Mouse (Mus musculus) brain, embryonic 14.5 days (tissue): ENCODE results near the gene Itpripl1. TPM values are rescaled to one million over a fixed set of nuclear protein-coding genes. Genes with fewer than 3 reads are reported as not detected.

Experiments
- DNase-seq: peaks from one replicate; pipeline ENCODE4 v3.0.0-alpha.2; 2011; ENCODE audit warnings: low read depth
- CTCF ChIP-seq: fragments of 200-500 bp; IDR thresholded peaks from 2 replicates; pipeline ENCODE4 v1.5.1; 2012; ENCODE audit warnings: inconsistent platforms, mild to moderate bottlenecking, moderate library complexity, borderline replicate concordance; ENCODE audit not compliant: insufficient read depth, insufficient read length; ENCODE audit errors: extremely low read depth
- POLR2A ChIP-seq: fragments of 200-500 bp; IDR thresholded peaks from 2 replicates; pipeline ENCODE4 v1.6.1; 2012; ENCODE audit warnings: mild to moderate bottlenecking, inconsistent platforms, borderline replicate concordance; ENCODE audit not compliant: poor library complexity, insufficient read depth, insufficient read length, severe bottlenecking; ENCODE audit errors: extremely low read depth
- polyA plus RNA-seq: library from polyadenylated mRNA; depleted of rRNA; stranded (reverse); fragments of >200 nt; gene quantifications from 2 replicates; pipeline ENCODE4 v1.2.3, GENCODE M21; 2012; rRNA removed

The Itpripl1 gene
- polyA plus RNA-seq: 5.5 and 6.6 TPM in 2 replicates

GRCm38 (mm10) chr2:127143158-127144063, at the start of gene Itpripl1:
Gene Itpripl1 (minus strand): TSS chr2:127143442.
- peak; percentile 73 for DNase-seq
- TF ChIP-seq POLR2A: peak; percentile 33; the same call in 1 of the 2 replicates
- no peak for TF ChIP-seq CTCF

DNA sequence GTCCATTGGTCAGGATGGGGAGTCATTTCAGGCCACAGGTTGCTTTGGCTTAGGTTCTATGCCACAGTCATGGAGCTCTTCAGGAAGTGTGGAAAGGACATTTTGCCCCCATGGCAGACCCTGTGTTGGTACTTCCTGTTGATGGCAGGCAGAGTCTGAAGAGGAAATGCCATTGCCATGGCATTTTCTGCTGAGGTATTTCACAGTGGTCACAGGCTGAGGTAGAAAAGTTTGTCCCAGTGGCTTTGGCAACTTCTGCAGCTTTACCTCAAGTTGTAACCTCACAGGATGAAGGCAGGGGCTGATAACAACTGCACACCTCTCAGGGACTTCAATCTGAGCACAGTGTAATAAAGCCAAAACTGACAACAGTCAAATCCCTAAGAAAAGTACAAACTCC, 46.3 kb upstream of the Itpripl1 start:
- DNase-seq: no peak
- no peak for TF ChIP-seq POLR2A
- TF ChIP-seq CTCF: no peak

DNA sequence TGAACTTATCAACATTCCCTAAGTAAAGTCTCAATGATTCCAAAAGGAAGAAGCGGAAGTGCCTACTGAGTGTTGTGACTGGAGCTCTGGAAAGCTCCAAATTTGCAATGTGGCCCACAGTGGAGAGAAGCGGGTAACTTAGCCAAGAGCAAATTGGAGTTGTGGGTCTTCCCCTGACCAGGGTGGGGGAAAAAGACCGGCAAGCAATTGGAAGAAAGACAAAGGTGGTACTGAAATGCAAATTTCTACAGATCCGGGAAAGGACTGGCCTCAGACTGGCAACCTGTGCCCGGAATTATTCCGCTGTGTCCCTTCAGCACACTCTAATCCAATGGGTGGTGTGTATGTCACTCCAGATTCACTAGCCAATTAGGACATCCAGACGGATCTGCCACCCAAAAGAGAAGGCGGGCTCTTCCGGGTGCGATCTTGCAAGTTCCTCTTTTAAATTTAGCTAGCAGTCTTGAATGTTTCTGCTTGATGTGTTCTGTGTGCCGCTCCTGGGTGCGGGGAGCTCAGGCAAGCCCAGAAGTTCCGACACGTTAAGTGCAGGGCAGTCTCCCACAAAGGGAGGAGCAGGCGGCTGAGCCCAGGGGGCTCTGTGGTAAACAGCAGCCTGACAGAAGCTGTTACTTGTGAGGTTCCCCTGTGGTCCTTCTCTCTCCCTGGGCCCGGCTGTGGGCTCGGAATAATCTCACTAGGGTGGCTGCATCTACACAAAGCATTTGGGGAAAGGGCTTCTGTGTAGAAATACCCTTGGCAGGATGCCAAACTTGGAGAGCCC, 39.5 kb upstream of the Itpripl1 start:
- DNase-seq: peak; percentile 98
- TF ChIP-seq POLR2A (peak; percentile 71; the same call in 1 of the 2 replicates), CTCF (no peak)

- peak; percentile 76 for DNase-seq
- TF ChIP-seq CTCF: 0 out of 2 replicates have a peak, but pooled peaks have one; percentile 8
Observed at GRCm38 (mm10) chr2:127166261-127166660, 23.0 kb upstream of the Itpripl1 start.

DNA sequence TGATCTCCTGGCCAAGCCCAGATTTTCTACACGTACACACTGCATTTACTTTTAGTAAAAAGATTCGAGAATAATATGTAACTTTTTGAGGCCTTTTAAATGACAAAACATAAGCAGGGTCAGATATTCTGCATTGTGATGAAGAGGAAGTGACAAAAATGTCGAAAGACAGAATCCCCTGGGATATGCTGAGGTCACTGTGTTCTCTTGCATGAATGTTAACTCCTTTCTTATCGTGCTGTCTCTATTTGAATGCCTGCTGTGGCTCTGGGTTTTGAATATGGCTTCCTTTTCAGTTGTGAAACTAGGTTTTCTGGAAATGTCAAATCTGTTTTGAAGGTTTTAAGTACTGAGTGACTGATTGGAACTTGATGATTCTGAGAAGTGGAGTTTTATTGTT, 22.4 kb upstream of the Itpripl1 start:
- DNase-seq: no peak
- TF ChIP-seq CTCF (no peak), POLR2A (no peak)

GRCm38 (mm10) chr2:127145699-127146098, 2.5 kb upstream of the Itpripl1 start:
- no peak for DNase-seq
- TF ChIP-seq CTCF (no peak), POLR2A (no peak)

DNA sequence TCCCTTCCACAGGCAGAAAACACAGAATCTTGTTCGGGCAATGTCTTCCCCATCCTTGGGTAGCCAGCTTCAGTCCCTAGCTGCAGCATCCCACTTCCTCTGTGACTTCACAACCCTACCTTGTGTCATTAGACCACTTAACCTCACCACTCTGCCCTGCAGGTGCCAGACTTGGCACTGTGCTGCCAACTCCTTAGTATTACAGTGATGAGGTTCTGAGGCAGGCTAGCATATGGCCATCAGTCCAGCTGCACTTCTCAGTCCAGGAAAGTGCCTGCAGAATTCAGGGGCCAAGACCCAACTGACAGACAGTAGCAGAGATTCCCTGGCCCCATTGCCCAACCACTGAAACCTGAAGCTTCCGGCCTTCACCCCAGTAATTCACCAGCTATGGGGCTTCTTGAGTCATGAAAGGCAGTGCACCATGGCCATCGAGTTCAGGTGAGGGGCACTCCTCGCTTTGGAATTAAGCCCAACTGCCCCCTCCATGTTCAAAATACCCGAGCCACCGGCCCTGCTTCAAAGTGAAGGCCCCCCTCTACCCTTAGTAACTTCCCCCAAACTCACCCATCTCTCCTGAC, 575 bp downstream of the Itpripl1 start:
- DNase-seq: peak; percentile 10
- no peak for TF ChIP-seq POLR2A
- no peak for TF ChIP-seq CTCF

DNA sequence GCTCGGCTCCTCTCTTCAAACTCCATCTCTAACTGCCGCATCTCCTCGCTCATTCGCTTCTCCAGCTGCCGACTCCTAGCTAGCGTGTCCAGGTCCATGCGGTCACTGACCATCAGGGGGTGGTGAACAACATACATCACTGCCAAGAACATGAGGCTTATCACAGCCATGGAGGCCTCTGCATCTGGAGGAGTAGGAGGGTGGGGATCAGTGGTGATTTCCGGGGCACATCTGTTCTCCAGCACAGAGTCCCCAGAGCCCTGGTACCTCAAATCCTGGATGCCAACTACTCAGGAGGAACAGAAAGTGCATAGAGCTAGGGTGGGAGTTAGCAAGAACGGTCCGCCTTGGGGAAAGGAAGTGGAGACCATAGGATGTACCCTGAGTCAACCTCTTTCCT, 1.2 kb downstream of the Itpripl1 start:
- no peak for TF ChIP-seq CTCF
- DNase-seq: no peak

DNA sequence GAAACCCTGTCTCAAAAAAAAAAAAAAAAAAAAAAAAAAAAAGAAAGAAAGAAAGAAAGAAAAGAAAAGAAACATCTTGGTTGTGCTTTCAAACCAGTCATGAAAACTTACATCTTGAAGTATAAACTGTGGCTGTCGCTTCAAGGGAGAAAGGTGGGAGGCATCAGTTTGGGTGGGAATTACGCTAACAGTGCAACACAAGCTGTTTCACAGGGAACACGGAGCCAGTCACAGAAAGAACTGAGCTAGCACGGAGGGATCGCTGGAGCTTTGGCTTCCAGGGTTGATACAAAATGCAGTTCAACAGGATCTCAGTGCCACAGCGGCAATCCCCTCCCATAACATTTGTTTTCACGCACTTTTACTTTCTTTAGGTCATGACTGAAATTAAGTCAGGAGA, 3.2 kb downstream of the Itpripl1 start:
- TF ChIP-seq POLR2A: no peak
- no peak for TF ChIP-seq CTCF
- DNase-seq: no peak

- no peak for DNase-seq
- TF ChIP-seq POLR2A (no peak), CTCF (no peak)
Observed at GRCm38 (mm10) chr2:127139605-127140004, 3.6 kb downstream of the Itpripl1 start.

- no peak for DNase-seq
- TF ChIP-seq CTCF (no peak), POLR2A (no peak)
Observed at GRCm38 (mm10) chr2:127139094-127139493, 4.1 kb downstream of the Itpripl1 start.
